Mouse (Mus musculus): ENCODE measurements around the gene Arap1. TPM values are rescaled to one million over a fixed set of nuclear protein-coding genes. Genes with fewer than 3 reads are reported as not detected.

Arap1 gene
- total RNA-seq, 4 experiments from 2014 or later: 34.8 to 67.7 (median 49.6) TPM

DNA sequence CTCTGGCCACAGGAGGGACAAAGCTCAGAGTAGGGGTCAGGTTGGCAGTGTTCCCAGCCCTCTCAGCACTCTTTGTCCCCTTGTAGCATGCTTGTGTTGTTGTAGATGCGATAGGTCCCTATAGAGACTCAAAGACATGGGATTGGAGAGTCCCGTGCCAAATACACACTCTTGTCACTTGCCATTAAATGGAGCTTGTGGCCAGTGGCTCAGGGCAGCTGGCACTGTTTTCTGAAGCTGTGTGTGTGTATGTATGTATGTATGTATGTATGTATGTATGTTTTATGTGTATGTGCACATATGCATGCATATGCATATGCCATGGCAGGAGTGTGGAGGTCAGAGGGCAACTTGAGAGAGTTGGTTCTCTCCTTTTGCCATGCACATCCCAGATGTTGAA is 20.1 kb upstream of the Arap1 start:
- DNase-seq: no peak

DNA sequence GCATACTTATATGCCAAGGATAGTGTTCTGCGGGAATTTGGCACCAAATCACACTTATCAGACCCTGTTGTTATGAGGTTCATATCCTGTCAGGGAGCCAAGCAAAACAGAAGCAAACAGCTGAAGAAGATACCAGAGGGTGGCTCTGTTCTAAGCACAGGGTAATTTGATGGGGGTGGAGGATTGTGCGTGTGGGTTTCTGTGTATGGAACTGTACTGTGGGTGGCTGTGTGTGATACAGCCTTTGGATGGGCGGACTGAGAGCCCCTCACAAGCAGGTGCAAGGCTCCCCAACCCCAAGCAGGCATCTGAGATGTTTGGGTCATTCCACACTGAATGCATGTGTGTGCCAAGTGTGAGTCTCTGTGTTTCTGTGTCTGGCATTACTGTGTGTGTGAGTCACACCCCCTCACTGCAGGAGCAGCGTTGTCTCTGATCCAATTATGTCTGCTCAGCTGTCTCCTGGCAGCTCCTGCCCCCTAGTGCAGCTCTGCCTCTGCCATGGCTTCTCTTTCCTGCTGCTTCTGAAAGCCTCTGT is 19.2 kb upstream of the Arap1 start:
- DNase-seq: no peak

DNA sequence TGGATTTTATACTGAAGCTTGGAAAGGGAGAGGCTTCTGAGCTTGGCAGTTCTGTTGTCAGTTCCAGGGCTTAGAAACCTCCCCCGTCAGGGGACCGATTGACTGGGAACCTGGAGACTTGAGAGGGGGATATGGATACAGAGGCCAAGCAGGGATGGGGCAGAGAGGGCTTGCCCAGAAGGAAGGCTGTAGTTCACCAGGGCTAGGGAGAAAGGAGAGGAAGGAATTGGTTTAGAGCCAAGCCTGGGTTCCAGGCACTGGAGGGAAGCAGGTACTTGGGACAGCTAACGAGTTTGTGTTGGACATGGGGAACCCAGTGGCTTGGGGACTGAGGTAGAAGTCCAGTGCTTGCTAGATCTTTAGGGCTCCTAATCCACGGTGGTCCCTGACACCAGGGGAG is 18.3 kb upstream of the Arap1 start:
- DNase-seq: no peak

DNA sequence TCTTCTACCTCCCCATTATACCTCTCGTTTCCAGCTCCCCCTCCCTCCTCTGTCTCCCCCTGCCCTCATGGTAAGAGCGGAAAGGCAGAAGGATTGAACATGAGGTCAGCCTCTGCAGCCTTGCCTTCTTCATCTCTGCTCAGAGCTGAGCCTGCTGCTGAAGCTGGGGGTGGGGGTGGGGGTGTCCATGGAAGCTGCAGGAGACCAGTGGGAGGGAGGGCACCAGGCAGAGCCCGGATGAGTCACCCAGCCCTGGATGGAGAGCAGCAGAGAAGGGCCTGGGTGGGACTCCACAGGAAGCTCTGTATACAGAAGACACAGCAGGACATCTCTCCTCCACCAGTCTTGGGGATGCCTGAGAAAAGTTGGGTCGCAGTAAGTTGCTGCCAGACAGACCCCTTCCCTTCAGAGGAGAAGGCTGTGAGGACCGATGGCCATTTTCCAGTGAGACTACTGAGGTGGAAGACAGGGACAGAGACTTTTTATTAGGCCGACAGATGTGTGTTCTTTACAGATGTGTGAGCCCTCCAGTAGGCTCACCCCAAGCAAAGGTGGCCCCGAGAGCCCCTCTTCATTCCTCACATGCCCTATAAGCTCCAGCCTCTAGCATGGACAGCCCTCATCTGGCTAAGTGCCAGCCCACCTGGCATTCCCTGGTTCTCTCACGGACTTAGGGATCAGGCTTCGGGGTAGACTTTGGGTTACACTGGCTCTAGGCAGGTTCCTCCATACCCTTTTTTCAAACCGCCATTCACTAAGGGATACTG is 17.6 kb upstream of the Arap1 start:
- DNase-seq: peak; percentile 60

DNA sequence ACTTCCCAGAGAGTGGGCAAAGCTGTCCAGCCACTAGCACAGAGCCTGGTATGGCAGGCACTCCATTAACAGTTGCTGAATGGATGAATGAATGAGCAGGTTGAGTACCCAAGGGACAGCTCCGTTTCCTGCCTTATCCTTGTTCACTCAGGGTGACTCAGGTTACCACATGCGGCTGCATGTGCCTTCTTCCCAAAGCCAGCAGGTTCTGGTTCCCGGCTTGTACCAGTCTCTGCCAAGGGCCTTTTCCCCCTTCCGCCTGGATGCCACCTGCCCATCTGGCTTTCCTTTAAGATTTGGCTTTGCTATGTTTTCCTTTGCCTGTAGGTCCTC is 17.1 kb upstream of the Arap1 start:
- DNase-seq: no peak

DNA sequence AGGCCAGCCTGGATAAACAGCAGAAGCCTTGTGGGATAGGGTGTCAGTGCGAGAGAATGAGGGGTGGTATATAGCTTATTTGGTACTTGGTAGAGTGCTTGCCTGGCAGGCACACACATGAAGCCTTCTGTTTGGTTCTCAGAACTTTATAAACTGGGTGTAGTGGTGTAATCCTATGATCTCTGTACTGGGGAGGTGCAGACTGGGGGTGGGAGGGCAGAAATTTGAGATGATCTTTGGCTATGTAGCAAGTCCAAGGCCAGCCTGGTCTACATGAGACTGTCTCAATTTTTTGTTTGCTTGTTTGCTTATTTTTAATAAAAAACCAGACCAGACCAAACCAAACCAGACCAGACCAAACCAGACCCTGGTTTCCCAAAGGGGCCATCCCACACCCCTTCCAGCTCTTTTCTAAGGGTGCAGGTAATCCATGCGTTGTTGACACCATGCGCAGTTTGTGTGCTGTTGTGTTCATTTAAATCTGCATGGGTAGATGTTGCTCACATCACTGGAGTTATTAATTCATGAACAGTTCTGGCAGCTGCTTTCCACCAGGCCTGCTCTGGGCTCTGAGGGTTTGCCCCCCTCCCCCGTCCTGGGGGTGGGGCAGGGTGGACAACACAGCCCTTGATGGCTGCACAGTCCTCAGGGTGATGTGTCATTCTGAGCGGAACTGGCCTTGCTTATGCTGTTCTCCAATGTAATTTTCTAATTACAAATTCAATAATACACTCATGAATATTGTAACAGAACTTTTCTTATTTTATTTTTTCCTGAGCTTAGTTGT is 15.6 kb upstream of the Arap1 start:
- no peak for DNase-seq

DNA sequence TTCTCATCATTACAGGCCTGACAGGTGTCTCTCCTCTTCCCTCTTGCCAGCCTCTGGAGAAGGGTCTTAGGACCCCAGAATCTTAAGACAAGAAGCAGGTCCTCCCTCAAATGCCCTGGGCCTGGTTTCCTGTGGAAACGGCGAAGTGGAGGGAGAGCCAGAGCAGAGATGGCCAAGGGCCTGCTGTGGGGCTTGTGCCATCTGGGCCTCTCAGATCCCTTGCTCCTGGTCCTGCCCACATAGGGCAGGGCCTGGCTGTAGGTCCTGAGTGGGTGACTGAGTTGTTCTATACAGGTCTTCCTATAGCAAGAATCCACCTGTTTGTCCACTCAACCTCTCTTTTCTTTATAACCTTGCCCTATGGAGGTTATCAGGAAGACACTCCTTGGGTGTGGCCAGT is 12.6 kb upstream of the Arap1 start:
- no peak for DNase-seq

DNA sequence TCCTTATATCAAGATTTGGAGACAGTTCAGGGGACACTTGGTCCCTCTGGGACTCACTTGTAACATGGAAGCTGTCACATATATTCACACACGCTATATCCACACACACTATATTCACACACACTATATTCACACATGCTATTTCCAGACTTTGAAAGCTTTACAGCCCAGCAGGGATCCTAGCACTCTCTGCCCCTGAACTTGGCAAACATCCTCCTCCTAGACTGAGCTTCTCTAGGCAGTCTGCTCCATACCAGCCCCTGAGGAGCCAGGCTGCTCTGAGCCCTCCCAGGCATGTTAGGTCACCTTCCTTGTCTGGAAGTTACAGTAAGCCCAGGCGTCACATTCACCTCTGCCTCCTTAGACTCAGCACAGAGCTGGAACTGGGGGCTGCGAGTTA is 11.2 kb upstream of the Arap1 start:
- DNase-seq: no peak

DNA sequence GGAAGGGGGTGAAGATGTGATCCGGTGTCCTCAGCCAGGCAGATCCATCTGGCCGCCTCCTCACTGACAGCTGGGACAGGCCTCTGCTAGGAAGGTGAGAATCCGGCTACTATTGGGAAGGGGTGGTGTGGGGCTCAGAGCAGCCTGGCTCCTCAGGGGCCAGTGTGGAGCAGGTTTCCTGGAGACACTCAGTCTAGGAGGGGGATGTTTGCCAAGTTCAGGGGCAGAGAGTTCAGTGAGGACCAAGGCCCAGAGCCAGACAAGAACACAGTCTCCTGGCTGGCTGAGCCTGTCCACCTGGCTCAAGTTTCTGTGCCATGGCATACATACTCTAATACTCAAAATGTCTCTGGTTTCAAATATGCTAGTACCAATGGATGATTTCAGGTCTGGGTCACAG is 10.5 kb upstream of the Arap1 start:
- no peak for DNase-seq

DNA sequence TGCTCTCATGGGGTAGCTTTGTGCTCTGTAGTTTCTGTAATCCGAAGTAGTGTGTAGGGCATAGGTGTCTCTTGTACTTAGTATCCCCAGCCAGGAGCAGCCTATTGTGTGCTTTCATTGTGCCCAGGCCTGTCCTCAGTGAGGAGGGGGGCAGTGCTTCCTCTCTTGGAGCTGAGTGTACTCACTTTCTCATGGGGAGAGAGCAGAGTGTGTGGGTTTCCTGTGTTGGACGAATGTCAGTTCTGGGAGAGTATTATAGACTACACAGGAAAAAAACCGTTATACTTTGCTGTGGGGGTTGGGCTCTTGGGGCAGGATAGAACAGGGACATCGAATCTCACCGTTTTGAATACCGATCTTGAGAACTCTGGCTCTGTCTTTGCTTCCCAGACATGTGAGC is 6.5 kb upstream of the Arap1 start:
- no peak for DNase-seq

DNA sequence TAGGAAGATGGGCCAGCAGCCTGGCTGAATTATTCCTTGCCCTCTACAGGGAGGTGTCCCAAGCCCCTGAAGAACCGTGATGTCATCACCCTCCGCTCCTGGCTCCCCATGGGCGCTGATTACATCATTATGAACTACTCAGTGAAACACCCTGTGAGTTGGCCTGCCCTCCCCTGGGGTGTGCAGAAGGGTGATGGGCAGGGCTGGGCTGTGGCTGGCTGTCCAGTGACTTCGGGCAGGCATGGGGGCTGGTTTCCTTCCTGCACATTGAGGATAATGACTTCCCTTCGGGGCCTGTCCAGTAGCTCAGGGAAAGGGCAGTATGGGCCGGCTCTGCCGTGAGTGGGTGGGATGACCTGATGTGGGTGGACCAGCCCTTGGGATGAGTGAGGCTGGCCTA is 4.7 kb upstream of the Arap1 start:
- DNase-seq: no peak

DNA sequence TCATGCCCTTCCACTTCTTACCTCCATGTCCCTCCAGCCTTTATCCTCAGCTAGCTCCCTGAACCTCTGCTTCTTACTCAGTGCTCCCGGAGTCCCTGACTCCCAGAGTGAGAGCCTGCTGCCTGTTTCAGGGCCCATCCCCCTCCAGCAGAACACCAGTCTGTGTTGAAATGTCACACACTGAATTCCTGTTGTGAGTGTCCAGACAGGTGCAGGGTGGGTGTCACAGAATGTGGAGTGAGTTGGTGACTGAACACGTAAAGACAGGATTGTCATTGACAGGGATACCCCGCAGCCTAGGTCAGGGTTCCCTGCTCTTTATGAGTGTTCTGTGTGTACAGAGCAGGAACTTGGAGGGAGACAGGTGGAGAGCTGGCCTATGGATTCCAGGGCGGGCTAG is 3.0 kb upstream of the Arap1 start:
- no peak for DNase-seq

DNA sequence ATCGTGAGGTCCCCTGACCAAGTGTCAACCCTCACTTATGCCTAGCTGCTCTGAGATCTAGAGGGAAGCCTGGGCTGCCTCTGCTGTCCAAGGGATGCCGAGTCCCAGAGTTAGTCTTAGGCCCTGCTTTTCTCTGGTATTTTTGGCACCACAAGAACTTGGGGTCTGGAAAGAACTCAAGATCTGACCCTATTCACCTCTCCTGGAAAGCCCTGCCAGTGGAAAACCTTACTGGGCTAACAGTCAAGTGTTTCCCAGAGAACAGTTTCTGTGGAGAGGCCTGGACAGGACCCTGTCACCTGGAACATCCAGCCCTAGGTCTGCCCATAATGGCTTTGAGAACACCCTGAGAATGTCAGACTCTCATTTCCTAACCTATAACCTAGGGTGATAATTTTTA is 876 bp upstream of the Arap1 start:
- DNase-seq: no peak

DNA sequence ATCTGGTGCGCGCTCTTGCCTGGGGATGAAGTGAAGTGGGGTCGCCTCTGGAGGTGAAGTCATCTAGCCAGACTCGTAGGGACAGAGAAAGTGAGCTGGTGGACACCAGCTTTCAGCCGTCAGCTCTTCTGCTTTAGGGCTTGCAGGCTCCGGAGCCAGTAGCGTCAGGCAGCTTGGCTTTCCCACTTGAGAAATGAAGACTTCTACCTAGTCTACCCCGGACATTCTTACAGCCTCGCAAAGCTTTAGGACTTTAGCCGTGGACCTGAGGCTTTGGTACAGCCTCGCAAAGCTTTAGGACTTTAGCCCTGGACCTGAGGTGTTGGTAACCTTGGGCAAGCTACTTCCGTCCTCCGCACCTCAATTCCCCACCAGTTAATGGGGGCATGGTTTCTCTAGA is 445 bp downstream of the Arap1 start:
- DNase-seq: no peak

DNA sequence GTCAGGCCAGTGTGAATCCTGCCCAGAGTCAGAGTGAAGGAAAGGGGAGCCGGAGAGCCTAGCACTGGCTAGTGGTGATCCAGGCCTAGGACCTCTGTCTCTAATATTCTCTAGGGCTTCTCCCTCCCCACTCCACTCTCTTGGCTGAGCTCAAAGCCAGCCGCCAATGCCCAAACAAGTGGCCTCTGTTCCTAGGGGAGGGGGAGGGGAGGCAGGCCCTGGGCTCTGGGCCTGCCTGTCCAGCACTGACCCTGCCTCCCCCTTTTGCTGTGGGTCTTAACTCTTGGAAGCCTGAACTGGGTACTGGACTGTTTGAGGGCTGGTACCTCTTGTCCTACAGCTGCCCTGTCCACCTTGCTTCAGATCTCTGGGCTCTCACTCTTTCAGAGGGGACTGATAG is 2.0 kb downstream of the Arap1 start:
- no peak for DNase-seq

DNA sequence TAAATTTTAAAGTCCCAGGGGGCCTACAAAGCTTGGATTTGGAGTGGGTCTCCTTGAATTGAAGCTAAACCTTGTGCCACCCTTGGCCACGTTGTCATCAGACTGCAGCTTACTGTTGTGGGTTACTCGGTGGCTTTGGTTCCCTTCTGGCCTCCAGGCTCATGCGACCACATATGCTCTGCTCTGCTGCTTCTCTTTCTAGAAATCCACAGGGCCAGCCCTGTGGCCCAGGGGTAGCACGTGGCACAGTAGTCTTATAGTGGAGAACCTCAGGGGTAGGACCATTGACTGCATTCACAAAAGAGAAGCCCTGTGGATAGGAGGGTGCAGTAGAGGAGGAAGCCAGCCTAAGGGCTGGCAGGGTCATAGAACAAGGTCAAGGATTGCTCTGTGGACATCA is 4.5 kb downstream of the Arap1 start:
- DNase-seq: no peak

DNA sequence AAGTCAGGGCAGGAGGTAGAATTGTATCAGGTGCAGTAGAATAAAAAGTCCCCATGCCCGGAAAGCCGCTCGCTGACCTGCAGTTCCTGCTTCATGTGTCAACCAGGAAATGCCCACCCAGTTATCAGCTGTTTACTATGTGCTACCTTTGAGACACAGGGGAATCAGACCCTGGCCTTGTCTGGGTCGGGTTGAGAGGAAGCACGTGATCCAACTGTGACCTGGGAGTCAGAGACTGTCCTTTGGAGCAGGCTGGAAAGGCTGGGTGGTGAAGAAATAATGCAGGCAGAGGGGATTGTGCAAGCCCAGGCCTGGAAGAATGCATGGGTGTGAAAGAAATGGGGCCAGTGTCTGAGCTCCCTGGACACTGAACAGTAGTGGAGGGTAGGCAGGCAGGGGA is 6.6 kb downstream of the Arap1 start:
- DNase-seq: no peak

DNA sequence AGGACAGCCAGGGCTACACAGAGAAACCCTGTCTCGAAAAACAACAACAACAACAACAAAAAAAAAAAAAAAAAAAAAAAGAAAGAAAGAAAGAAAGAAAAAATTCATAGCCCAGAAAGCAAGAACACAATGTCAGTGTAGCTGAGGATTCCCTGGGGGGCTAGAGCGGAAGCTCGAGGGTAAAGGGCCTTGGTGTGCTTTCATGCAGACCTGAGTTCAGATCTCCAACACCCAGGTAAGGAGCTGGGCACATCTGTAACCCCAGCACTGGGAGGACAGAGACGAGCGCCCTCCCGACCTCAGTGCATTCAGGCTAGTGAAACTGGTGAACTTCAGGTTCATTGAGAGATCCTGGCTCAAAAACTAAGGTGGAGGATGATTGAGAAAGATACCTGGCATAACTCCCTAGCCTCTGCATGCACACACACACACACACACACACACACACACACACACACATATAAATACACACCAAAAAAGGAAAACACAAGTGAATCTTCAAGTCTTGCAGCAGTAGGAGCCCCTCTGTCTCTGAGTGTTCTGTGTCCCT is 7.8 kb downstream of the Arap1 start:
- no peak for DNase-seq

DNA sequence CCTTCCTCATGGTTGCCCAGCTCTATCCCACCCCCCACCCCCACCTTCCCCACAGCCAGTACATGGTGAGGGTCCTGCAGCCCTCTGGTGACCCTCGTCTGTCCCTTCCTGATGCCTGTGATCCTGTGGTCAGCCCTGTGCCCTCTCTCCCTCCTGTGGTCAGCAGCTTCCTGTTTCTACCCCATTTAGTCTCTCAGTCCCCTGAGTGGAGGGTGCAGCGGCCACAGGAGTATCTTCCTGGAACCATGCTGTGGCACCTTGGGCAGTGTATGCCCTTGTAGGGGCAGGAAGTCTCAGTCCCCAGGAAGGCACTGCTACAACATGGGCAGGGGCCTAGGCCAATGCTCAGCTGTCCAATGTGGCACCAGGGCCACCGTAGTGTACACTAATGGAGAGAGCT is 9.0 kb downstream of the Arap1 start:
- DNase-seq: no peak

DNA sequence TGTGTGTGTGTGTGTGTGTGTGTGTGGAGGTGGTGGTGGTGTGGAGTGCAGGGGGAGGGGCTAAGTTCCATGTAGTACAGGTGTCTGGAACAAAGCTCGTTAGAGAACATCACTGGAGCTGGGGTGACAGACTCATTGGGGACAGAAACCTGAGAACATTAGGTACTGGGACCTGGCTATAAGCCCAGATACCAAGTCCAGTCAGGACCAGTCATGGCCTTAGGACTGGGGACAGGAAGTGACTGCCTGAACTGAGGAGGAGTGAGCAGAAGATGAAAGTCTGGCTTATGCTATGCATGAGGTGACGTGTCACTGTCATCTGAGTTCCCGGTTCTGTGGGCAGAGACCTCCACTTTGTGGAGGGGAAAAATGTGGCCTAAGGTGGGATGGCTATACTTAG is 12.5 kb downstream of the Arap1 start:
- no peak for DNase-seq

DNA sequence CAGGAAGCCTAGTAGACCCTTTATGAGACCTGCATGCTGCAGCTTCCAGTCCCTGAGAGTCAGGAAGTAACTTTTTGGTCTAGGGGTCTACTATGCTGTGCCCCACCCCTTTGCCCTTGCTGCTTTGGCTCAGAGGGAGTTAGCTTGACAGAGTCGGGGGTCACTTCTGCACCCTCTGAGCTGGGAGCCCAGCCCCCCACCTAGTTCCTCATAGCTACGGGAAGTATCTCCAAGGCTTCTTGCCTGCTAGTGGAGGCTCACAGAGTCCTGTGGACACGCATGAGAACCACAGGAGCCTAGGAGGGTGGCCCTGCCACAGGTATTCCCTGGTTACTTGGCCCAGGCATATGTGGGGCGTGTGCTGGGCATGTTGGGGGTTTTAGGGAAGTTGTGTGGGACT is 13.2 kb downstream of the Arap1 start:
- no peak for DNase-seq

DNA sequence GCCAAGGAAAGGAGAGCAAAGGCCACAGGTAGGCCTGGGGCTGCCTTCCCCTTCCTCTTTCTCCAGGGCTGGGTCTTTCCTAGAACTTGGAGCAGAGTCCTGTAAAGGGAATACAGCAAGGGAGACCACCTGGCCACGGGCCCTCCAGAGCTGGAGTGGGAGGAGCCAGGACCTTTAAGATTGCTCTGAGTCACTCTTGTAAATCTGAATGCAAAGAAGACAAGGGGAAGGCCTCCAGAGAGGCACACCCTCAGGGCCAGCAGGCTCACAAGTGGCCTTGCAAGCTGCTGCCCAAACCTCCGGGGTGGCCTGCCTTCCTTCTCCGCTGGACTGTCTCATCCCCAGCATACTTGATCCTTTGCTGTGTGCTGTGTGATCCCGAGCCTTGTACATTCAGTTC is 13.9 kb downstream of the Arap1 start:
- no peak for DNase-seq

DNA sequence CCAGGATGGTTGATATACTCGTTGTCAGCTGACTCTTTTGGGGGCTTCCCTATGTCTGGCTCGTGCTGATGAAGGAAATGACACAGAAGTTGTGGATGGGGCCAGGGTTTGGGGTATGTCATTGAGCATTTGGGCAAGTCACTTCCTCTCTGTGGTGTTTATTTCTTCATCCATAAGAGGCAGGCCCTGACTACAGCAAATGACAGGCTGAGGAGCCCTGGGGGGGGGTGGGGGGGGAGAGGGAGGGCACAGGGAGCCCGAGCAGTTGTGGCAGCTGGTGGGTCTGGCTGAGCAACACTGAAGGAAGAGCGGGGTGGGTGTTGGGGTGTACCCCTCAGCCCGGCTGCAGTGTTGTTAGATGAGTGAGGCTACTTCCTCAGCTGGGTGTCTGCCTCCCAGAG is 14.9 kb downstream of the Arap1 start:
- DNase-seq: no peak

DNA sequence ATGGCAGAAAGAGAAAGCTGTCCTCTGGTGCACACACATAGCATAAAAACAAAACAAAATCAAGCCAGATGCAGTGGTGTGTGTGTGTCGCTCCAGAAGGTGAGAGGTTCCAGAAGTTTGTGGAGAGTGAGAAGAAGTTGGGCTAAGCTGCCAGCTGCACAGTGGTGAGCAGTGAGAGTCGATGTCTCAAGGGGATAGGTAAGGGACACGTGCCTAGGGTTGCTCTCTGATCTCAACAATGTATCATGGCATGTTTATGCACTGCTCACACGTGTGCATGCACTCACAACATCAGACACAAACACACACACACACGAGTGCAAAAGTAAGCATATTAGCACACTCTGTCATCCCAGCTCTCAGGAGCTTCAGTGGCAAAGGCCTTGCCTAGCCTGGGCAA is 16.0 kb downstream of the Arap1 start:
- no peak for DNase-seq

Measured in adrenal gland, adult 8-10 months (tissue).